Mouse (Mus musculus) embryo, embryonic 10 days (tissue): ENCODE measurements at regions not wholly inside any gene's neighbourhood (a gene's known extent, or its start where the extent isn't known, plus 50 kb on each side); places are given as distances from the start of the nearest gene placed in this dataset.

ENCODE experiments used
- DNase-seq: peaks from one replicate; pipeline ENCODE4 v3.0.0-alpha.2; 2015; ENCODE audit warnings: low spot score

DNA sequence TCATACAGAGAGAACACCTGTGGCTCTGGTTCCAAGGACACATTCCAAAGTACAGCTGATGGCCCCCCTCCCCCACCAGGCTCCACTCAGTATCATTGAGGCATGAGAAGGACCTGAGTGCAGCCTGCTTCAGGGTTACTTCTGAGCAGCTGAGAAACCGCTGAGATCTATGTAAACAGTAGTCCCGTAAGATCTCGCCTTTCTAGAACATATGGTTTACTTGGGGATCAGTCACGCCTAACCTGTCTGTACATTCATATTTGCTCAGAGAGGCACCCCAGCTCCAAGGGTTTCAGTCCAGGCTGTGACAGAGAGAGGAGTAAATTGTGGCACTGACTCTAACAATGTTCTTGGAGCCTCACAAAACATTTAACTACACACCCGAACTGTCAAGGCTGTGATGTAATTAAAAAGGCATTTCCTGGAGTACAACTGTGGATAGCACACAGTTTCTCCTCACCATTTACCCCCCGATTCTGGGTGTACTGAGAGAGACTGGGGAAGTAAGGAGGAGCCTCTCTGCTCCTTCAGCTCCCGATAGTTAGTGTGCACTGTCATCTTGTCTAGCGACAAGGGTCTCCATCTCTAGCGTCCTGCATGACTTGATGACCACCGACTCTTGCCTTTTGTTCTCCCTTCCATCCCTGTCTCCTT lies 155.7 kb downstream of the Dad1 start:
- no peak for DNase-seq

DNA sequence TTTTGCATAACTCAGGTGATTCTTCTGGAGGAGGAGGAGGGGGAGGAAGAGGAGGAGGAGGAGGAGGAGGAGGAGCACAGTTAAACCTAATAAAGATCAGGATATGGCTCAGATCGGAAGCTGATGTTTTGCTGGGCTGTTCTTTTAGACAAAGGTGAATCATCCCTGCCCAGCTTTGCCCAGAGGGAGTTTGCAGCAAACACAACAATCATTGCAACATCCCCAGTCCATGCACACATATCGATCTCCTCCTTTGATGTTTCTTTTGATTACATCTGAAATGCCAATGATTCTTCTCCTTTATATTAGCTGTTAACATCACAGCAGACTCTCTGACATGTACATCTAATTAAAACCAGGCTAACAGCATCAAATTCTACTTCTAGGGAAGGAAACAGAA lies 156.9 kb downstream of the Dad1 start:
- no peak for DNase-seq

DNA sequence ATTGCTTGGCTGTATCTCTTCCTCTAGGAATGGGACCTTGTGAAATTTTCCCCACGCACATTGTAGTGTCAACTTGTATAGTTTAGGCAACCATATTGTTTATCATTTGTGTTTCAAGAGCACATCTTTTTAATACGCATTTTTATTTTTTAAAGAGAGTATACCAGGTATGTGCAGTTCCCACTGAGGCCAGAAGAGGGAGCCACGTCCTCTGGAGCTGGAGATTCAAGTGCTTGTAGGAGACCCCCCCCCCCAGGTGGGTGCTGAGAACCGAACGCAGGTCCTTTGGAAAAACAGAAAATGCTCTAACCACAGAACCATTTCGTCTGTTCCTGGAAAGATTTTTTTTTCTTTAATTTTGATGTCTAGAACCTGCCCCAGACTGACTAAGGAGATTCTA lies 161.5 kb downstream of the Dad1 start:
- no peak for DNase-seq

DNA sequence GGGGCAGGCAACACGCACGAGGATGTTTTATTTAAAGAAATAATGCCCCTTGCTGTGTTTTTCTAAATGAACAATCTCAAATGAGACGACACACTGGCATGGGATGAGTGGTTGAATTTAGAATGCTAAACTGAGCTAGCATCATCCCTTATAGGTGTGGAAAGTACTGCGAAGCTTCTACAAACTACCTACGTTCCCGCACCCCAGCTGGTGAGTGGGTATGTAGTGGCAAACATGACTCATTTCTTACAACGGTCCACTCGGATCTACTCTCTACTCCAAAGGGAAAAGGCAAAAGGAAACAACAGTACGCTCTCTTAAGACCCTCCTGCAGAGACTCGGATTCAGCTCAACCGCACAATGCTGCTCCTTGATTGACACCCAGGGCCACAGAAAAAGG lies 167.2 kb downstream of the Dad1 start:
- DNase-seq, result no peak

DNA sequence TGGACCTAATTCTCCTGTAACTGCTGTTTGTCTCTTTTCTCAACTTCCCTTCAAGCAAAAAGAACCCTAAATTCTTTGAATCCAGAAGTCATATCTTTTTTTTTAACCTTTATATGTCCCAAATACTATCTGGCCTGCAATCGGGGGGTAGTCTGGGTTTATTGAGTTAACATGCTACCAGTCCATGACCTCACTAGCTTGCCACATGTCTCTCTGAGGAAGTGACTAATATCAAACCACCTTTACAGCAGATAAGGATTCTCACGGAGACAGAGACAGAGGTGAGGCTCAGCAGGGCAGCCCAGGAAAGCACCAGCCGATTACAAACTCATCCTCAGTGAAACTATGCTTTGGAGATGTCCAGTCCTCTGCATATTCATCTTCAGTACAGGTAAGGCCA lies 179.2 kb downstream of the Dad1 start:
- no peak for DNase-seq

DNA sequence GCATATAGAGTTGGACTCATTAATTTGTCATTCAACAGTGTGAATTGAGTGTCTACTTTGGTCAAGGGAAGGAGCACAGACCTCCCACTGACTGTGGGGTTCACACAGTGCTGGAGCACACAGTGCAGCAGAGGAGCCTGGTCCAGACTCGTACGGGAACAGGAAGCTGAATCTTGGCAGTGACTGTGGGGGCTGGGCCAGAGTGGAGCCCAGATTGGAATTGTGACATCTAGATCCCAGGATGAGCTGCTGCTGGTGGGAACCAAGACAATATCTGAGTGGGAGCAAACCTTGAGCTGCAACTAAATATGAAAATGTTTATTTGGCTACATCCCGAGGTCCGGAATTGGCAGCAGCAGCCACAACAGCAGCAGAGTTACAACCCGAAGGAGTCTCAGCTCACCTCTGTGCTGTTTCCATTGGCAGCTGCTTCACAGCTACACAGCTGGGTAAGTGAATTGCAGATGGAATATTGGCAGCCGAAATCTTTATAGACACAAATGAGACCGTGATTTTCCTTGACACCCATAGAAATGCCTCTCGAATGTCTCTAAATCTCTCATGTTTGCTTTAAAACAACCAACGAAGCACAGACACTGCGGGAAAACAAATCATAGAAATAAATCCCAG lies 181.5 kb downstream of the Dad1 start:
- DNase-seq, result no peak

DNA sequence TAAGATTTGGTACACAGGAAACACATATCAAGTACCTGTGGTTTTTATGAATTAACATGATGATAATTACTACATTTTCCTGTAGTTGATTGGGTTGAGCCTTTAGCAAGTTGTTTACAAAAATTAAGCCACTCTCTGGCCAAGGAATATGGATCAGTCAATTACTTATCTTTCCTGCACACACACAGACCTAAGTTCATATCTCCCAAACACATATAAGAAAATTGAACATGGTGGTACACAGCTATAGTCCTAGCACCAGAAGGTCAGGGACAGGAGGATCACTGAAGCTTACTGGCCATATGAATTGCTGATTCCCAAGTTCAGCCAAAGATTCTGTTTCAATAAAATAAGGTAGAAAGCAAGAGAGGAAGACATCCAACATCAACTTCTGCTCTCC lies 183.7 kb downstream of the Dad1 start:
- no peak for DNase-seq

DNA sequence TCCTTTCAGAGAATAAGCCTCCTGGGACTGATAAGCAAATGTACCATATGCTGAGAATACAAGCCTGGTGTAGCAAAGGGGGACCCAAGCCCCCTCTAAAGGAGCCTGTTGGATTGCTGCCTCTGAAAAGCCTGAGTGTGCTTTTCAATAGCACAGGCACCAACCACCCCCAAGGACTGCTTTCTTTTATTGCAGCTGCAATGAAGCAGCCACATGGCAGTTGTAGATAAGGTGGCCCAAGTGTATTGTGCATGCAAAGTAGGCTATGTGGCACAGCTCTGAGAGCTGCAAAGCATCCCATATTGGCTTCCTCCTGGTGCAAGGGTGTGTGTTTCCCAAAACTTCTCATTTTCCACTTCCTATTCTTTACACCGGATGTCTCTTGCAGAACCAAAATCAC lies 185.2 kb downstream of the Dad1 start:
- no peak for DNase-seq

DNA sequence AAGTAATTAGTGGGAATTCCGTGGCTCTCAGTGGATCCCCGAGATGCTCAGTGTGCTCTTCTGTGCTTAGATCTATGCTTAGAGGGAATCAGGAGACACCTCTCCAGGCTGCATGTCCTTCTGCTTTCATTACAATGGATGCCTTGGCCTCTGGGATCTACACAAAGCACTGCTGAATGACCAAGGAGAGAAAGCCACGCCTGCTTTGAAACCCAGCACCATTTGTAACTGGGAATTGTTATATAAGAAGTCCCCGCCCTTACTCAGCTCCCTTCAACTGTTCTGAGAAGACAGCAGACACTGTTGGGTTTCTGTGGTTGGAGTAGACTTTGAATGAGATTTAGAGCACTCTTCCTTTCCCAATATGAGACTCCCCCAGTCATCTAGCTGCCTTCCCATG lies 188.4 kb downstream of the Dad1 start:
- DNase-seq, result no peak

DNA sequence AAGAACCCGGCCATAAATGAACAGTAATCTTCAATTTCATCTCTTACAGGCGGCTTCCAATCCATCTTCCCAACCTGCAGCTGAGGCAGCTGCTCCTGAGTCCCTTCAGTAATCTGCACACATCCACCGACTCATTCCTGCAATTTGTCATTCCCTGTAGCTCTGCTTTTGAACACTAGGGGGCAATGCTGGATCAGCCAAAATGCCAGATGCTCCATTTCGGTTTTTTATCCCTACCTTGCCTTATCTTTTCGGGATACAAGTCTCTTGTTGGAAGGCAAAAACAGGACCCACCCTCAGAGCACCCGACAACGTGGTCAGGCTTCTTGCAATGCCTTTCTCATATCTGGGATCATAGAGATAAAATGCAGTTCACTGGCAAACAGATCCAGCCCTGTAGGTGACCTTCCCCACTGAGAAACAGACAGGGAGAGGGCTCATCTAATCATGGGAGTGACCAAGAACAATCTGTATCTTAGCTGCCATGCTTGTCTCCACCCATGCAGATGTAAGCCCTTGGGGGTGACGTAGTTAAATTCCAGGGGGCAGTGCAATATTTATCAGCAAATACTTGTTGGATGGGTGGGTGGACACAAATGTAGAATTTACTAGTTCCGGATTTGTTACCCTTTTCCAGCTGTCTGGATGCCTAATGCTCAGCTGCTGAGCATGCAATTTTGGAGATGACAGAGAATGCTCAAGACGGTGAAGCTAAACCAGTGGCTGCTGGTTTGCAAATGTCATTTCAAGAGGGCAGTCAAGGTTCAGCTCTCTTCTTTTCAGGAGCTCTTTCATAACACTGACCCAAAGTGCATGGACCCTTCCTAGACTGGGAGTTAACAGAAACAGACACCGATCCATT lies 189.1 kb downstream of the Dad1 start:
- DNase-seq, result peak; percentile 84

DNA sequence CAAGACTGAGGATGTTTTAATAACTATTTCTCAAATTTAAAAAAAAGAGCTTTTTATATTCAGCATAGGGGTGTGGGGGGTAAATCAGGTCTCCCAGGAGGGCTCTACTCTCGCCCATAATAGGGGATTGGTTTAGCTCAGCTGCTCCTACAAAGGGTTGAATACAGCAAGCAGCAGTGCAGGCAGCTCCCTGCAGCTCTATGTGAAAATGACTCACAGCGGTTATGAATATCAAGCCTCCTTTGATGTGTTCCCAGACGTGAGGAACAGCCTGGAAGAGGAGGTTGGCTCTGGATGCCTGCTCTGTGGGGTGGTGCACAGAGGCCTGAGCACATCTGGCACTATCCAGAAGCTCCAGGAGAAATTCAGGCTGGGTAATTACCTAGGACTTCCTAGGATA lies 192.3 kb downstream of the Dad1 start:
- DNase-seq, result no peak

DNA sequence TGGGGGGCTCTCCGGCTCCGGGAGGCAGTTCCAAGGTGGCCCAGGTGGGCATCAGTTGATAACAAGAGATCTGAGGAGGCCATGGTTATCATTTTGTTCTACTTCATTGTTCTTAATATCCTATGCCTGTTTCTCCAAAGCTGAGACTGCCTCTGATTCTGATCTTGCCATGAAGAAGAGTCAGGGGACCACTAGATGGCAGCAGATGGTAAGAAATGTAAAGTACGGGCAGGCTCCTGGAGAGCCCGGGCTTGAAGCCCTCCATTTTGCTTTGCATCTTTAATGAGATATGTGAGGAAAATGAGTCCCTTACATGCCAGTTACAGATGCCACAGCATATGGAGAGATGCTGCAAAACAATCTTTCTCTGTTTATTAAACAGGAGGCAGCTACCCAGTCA lies 194.1 kb downstream of the Dad1 start:
- peak; percentile 91 for DNase-seq

DNA sequence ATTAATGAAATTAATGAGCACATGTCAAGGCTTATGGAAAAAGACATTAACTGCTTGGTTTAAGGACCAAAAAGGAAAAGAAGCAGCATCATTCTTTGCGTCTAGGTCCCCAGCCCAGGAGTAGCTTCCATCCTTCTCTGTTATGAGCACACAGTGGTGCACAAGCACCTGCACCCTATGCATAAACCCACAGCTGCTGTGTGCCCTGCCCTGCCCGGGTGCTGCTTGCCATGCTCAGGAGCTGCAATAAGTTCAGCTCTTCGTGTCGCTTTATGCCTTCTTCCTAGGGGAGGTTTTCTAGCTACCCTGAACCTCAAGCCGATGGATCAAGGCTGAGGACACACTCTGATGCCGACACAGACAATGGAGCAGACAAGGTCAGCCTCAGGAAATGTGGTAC lies 194.8 kb downstream of the Dad1 start:
- no peak for DNase-seq

DNA sequence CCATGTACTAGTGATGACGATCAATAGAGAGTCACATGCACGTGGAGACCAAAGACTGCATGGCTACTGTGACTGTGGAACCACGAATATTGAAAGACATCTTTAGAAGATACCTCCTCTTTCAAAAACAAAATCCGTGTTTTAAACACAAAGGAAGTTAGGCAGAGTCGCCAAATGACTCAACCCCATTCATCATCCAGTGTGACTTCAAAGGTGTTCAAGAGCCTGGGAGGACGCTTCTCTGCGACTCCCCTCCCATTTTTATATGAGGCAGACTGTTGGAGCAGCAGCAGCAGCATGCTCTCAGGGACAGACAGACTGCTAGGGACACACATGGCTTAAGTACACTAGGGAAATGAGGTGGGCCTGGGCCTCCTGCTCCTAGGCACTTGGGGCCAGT lies 197.2 kb downstream of the Dad1 start:
- no peak for DNase-seq

DNA sequence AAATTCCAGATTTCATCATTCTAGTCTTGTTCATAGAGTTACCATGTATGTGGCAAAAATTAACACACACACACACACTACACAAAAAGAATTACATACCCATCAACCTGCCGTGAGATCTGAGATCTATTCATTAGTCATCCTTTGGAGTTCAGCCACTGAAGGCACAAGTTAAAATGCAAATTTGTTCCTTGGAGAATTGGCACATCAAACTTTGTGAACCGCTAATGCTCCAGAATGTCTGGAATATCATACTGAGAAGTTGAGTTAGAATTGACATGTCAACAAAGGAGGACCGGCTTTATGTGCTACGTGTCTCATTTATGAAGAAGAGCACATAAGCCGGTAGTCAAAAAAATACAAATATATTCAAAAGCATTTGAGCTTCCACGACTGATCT lies 198.5 kb downstream of the Dad1 start:
- DNase-seq, result no peak

DNA sequence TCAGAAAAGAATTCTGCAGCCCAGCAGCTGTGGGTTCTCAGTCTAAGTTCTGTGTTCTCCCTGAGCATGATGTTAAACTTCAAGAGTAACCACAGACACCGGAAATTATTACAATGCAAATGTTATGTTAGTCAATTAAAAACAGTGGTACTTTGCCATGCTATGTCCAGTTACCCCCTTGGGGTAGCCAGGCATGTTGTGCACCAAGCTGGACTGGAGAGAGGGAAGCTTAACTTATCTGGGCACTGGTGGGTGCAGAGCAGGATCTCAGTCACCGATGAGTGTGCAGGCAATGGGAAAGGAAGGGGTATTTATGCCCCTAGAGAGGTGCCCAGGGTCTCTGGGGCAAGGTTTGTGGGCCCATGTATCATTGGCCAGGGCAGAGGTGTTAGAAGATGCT lies 211.6 kb downstream of the Dad1 start:
- no peak for DNase-seq

DNA sequence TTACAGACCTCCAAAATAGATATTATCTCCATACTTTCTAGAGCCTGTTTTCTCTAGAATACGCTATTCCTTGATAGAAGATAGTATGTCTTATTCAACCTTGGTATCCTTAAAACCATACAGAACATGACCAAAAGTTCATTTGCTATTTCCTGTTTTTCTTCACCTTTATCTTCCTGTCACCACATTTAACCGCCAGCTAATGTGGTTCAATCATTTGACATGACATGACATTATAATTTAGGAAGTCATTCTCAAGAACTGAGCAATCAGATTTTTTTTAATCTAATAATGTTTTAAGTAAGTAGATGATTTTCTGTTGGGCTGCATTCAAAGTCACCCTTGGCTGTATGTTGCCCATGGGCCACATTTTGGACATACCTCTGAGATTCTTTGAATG lies 213.3 kb downstream of the Dad1 start:
- DNase-seq, result no peak

DNA sequence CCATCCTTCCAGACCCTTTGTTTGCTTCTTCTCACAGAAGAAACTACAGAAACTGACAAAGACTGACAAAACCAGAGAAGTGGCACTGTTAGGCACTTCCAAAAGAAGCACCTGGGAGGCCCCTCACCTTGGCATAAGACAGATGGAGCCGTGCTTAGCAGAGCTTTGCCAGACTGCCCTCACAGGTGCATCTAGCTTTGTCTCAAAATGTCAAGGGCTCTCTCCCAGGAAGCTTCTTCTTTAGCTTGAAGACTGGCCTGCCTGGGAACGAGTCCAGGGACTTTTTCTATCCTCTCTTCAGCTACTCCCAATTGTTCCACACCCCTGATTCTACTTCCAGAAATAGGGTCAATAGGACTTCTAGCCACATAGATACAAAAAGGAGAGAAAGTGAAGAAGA lies 219.4 kb downstream of the Dad1 start:
- no peak for DNase-seq

DNA sequence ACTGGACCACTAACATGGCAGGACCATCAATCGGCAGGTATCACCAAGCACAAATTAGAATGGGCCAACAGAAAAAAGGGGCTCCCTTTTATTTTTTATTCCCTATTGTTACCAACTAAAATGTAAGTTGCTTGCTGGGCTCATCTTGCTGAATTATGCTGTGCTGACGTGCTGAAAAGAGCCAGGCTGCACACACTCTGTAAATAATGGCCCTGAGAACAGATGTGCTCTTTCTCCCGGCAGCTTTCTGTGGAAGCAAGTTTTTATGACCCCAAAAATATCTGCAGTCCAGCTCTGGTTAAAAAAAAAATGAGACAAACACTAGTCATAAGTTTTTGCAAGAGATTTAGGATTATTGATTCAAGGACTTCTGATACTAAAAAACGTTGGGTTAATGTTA lies 230.4 kb downstream of the Dad1 start:
- no peak for DNase-seq

DNA sequence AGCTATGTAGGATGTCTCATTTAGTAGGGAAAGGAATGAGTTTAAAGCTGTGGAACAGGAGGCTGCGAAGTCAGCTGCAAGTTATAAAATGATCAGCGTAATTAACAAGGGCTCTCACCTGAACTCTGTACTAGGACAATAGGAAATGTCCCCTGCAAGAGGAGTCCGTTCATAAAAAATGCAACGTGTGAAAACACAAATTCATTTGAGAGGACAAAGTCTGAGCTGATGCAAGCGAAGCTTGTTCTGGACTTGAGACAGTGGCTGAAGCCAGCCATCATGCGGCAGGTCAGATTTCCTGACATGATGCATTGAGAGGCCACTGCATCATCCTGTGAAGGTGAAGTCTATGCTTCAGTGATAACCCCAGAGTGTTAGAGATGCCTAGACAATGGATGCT lies 232.5 kb downstream of the Dad1 start:
- DNase-seq, result no peak

DNA sequence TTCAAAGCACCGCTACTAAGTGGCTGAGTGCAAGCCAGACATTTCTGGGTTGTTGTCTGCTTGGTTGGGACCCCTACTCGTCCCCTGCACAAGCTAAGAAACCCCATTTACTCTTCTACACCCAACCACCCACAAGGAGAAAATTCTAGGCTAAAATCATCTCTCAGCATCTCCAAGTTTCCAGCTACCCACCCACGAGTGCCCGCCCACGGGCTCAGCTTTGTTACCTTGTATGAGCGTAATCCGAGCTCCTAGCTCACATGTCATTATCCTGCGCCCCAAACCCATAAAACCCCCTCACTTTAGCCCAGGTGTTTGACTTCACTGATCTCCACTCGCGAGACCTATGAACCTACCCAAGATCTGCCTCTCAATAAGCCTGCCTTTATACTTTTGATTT lies 239.3 kb downstream of the Dad1 start:
- no peak for DNase-seq

DNA sequence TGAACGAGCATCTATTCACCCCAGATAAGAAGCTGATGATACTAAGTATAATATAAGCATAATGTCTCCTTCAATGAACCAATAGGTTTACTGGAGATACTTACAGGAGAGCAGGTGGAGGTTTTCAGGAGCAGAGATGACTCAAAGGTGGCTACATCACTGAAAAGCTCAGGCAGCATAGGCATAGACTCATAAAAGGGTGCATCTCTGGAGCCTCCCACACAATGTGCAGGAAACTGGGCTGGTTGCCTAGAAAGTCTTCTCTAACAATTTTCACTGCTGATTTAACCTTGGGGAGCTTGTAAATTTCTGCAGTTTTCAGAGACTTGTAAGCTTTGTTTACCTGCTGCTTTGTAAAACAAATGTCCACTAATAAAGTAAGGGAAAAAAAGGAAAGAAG lies 251.8 kb downstream of the Dad1 start:
- no peak for DNase-seq

DNA sequence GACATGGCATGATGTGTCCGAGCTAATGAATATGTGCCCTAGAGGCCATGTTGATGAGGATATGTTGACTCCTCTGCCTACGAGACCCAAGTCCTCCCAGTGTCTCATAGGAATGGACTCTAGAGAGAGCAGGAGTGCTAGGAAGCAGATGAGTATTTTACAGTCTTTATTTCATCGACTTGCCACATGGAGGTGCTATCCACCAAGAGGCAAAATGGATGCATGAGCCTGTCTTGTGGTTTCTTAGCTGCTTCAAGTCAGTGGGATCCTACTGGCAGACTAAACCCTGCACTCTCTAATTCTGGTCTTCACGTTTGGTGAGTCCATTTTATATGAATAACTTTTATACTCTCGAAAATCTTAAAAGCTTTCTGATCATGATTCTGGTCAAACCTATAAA lies 253.4 kb downstream of the Dad1 start:
- DNase-seq, result no peak

DNA sequence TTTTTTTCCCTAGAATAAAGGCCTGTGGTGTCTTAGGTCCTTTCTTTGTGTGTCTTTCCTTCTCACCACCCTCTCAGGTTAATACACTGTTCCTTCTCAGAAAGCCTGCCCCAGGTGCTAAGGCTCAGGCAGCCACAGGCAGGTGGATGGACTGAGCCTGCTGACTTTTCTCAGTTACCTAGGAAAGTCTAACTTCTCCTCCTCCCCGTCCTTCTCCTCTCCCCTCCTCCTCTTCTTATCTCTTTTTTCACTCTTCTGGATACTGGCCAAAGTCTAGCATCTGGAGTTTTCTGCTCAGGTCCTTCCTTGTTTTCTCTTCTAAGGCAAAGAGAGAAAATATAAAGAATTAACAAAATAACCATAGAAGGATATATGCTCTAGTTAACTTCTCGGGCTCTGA lies 260.5 kb downstream of the Dad1 start:
- no peak for DNase-seq
